Mouse (Mus musculus) myocyte (in vitro differentiated cells): ENCODE results near the gene Med14. TPM values are rescaled to one million over a fixed set of nuclear protein-coding genes. Genes with fewer than 3 reads are reported as not detected.

Experiments
- H3K27me3 ChIP-seq: one replicate; pipeline ENCODE4 v1.6.1; 2011; ENCODE audit not compliant: control insufficient read depth, insufficient read depth, insufficient read length
- H3K36me3 ChIP-seq: one replicate; pipeline ENCODE4 v1.6.1; 2011; ENCODE audit not compliant: control insufficient read depth, insufficient read depth
- H3K4me2 ChIP-seq: one replicate; pipeline ENCODE4 v1.6.1; 2011; ENCODE audit warnings: low read depth, control low read depth
- H3K4me3 ChIP-seq: one replicate; pipeline ENCODE4 v1.5.1; 2011; ENCODE audit warnings: mild to moderate bottlenecking, control low read depth, moderate library complexity
- H3K79me2 ChIP-seq: one replicate; pipeline ENCODE4 v1.6.1; 2011; ENCODE audit not compliant: control insufficient read depth, insufficient read depth
- H3ac ChIP-seq: one replicate; pipeline ENCODE4 v1.6.1; 2011; ENCODE audit not compliant: control insufficient read depth, insufficient read length
- CEBPB ChIP-seq: IDR thresholded peaks from 2 replicates; pipeline ENCODE4 v1.6.1; 2011; ENCODE audit warnings: mild to moderate bottlenecking, moderate library complexity; ENCODE audit not compliant: poor library complexity, insufficient read depth, severe bottlenecking
- E2F4 ChIP-seq: IDR thresholded peaks from one replicate; pipeline ENCODE4 v1.6.1; 2011; ENCODE audit warnings: mild to moderate bottlenecking, control low read depth, moderate library complexity; ENCODE audit not compliant: insufficient read depth
- MAX ChIP-seq: IDR thresholded peaks from one replicate; pipeline ENCODE4 v1.6.1; 2011; ENCODE audit warnings: low read depth, mild to moderate bottlenecking, control low read depth
- MYOD1 ChIP-seq, 3 experiments: IDR thresholded peaks; one replicate each; pipeline ENCODE4 v1.6.1; 2011; ENCODE audit warnings: control low read depth in 2 of 3, low read depth in 2 of 3, mild to moderate bottlenecking in 2 of 3, moderate library complexity in 1 of 3; ENCODE audit not compliant: insufficient read length in 2 of 3, control insufficient read depth in 1 of 3
- MYOG ChIP-seq, 3 experiments: IDR thresholded peaks; one replicate each; pipeline ENCODE4 v1.6.1; 2011; ENCODE audit warnings: control low read depth in 2 of 3, low read depth in 2 of 3, mild to moderate bottlenecking in 2 of 3; ENCODE audit not compliant: insufficient read length in 2 of 3, control insufficient read depth in 1 of 3, insufficient read depth in 1 of 3
- POLR2A ChIP-seq: IDR thresholded peaks from one replicate; pipeline ENCODE4 v1.6.1; 2011; ENCODE audit warnings: low read depth, mild to moderate bottlenecking, control low read depth, moderate library complexity; ENCODE audit not compliant: insufficient read length
- POLR2AphosphoS2 ChIP-seq: IDR thresholded peaks from one replicate; pipeline ENCODE4 v1.6.1; 2011; ENCODE audit warnings: low read depth, control low read depth; ENCODE audit not compliant: insufficient read length
- REST ChIP-seq: IDR thresholded peaks from one replicate; pipeline ENCODE4 v1.6.1; 2011; ENCODE audit warnings: mild to moderate bottlenecking, control low read depth, moderate library complexity; ENCODE audit not compliant: insufficient read depth, insufficient read length
- SRF ChIP-seq: IDR thresholded peaks from one replicate; pipeline ENCODE4 v1.6.1; 2011; ENCODE audit warnings: low read depth; ENCODE audit not compliant: control insufficient read depth, insufficient read length
- TCF12 ChIP-seq: IDR thresholded peaks from one replicate; pipeline ENCODE4 v1.6.1; 2011; ENCODE audit warnings: mild to moderate bottlenecking, control low read depth; ENCODE audit not compliant: poor library complexity, insufficient read depth, severe bottlenecking
- TCF3 ChIP-seq: IDR thresholded peaks from one replicate; pipeline ENCODE4 v1.6.1; 2011; ENCODE audit warnings: low read depth, control low read depth; ENCODE audit not compliant: insufficient read length
- USF1 ChIP-seq: IDR thresholded peaks from one replicate; pipeline ENCODE4 v1.6.1; 2011; ENCODE audit warnings: low read depth, mild to moderate bottlenecking, control low read depth, moderate library complexity
- polyA plus RNA-seq: library from polyadenylated mRNA; unstranded; fragments of >200 nt; fragmentation: generic; extraction: Trizol; gene quantifications from one replicate; pipeline ENCODE4 v1.2.1, GENCODE M21; 2012; ENCODE audit warnings: missing spikeins

Gene Med14
- polyA plus RNA-seq, 1 experiment, result 8.4 TPM

DNA sequence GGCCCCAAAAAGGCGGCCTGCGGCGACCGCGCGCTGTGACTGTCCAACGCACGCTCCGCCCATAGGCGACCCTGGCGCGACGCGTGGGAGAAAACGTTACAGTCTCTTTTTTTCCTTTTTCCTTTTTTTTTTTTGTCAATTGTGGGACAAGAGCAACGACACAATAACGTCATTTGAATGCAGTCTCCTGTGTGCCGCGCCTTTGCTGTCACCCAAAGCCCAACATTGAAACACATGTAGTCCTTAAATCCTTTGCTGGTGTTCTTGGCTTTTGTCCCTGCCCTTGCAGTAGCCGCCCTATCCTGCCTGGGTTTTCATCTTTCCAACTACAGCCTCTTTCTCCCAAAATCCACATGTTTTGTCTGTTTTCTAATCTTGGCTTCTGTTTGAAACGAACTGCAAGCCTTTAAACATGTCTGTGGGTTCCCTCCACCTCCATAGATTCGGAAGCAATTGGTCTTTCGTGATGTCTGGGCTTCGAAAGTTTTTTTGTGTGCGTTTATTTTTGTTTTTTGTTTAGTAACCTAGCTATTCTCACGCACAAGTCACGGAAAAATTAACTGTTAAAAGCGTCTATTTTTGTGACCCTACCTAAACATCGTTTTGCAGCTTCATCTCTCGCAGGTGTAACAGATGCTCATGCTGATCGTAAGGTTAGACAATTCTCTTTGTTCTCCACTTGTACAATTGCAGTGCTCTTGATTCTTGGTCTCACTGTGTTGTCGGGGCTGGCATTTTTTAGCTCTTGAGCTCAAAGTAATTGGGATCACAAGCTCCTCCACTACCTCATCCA lies 657 bp upstream of the Med14 start:
- Histone ChIP-seq H3K4me3 (peak overlapping the region; percentile 43), H3K27me3 (no peaks in the 10 kb centered on the region), H3K36me3 (no peaks in the 10 kb centered on the region), H3K79me2 (peaks cover 38% of the 10 kb centered on the region), H3K4me2 (peak overlapping the region; percentile 82), H3ac (peak overlapping the region; percentile 19)
- TF ChIP-seq USF1 (no peak), CEBPB (no peak), POLR2AphosphoS2 (no peak), MAX (no peak), MYOD1 (IDR thresholded peaks at IDR 0.05; ENCODE audit: control insufficient read depth in 1 of 3, insufficient read length in 2 of 3, low read depth in 2 of 3) (no peak), MYOG (IDR thresholded peaks at IDR 0.05; ENCODE audit: control insufficient read depth in 1 of 3, insufficient read depth in 1 of 3, insufficient read length in 2 of 3, low read depth in 2 of 3) (no peak), E2F4 (no peak), REST (no peak)

DNA sequence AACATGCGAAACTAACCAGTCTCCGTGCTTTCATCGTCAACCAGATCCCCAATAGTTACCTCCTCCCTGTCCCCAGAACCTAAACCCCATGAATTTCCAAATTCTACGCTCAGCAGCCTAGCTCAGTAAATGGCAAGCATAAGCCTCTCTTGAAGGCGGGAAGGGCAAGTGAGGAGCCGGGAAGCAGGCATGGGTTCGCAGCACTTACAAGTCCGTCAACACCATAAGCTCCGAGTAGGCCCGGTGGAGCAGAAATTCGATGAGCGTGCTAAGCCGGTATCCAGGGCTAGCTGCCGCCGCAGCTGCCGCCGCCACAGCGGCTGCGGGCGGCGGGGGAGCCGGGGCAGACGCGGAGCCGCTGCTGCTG lies 631 bp downstream of the Med14 start:
- Histone ChIP-seq H3K79me2 (peaks cover 49% of the 10 kb centered on the region), H3K36me3 (no peaks in the 10 kb centered on the region), H3K27me3 (no peaks in the 10 kb centered on the region), H3K4me3 (peak overlapping the region; percentile 43), H3K4me2 (peak overlapping the region; percentile 84), H3ac (peak overlapping the region; percentile 19)
- TF ChIP-seq POLR2AphosphoS2 (no peak), TCF12 (no peak), POLR2A (no peak), USF1 (no peak), TCF3 (no peak), MYOD1 (IDR thresholded peaks at IDR 0.05; ENCODE audit: control insufficient read depth in 1 of 3, insufficient read length in 2 of 3, low read depth in 2 of 3) (no peak)

DNA sequence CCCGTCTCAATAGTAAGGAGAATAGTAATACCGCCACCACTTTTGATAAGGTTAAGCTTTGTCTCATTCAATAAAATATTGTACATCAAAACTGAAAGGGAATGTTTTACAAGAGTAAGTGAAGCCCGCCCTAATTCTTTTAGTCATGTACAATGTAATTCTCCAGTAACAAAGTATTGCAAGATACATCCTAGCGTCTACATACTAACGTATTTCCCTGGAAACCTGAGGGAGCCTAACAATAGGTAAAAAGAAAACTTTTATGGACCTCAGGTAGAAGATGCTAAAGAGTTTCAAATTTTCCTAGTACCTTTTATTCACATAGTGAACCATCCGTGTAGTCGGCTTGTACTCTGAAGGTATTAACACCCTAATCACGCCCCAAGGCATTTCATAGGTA lies 1.4 kb downstream of the Med14 start:
- TF ChIP-seq SRF, result no peak
- TF ChIP-seq USF1, result no peak
- TF ChIP-seq TCF12, result no peak
- no peak for TF ChIP-seq TCF3
- TF ChIP-seq MYOG (IDR thresholded peaks at IDR 0.05; ENCODE audit: control insufficient read depth in 1 of 3, insufficient read depth in 1 of 3, insufficient read length in 2 of 3, low read depth in 2 of 3), result no peak
- TF ChIP-seq MAX, result no peak
- no peak for TF ChIP-seq MYOD1 (IDR thresholded peaks at IDR 0.05; ENCODE audit: control insufficient read depth in 1 of 3, insufficient read length in 2 of 3, low read depth in 2 of 3)
- TF ChIP-seq E2F4, result no peak
- TF ChIP-seq POLR2A, result no peak
- no peak for TF ChIP-seq REST
- TF ChIP-seq POLR2AphosphoS2, result no peak
- Histone ChIP-seq H3K4me2 (peak overlapping the region; percentile 84), H3K4me3 (peak overlapping the region; percentile 43), H3K36me3 (no peaks in the 10 kb centered on the region), H3ac (no peak overlapping the region), H3K27me3 (no peaks in the 10 kb centered on the region), H3K79me2 (peaks cover 56% of the 10 kb centered on the region)

GRCm38 (mm10) chrX:12759625-12760024 lies 2.2 kb downstream of the Med14 start:
- Histone ChIP-seq H3K4me2 (peak overlapping the region; percentile 84), H3ac (no peak overlapping the region), H3K79me2 (peaks cover 65% of the 10 kb centered on the region), H3K36me3 (no peaks in the 10 kb centered on the region), H3K4me3 (peak overlapping the region; percentile 43), H3K27me3 (no peaks in the 10 kb centered on the region)
- TF ChIP-seq CEBPB (no peak), USF1 (no peak), MYOD1 (IDR thresholded peaks at IDR 0.05; ENCODE audit: control insufficient read depth in 1 of 3, insufficient read length in 2 of 3, low read depth in 2 of 3) (no peak), E2F4 (no peak), REST (no peak), MYOG (IDR thresholded peaks at IDR 0.05; ENCODE audit: control insufficient read depth in 1 of 3, insufficient read depth in 1 of 3, insufficient read length in 2 of 3, low read depth in 2 of 3) (no peak), MAX (no peak), SRF (no peak), TCF3 (no peak), POLR2A (no peak), TCF12 (no peak), POLR2AphosphoS2 (no peak)

GRCm38 (mm10) chrX:12747886-12748285 lies 14.0 kb downstream of the Med14 start:
- no peak for TF ChIP-seq MYOD1 (IDR thresholded peaks at IDR 0.05; ENCODE audit: control insufficient read depth in 1 of 3, insufficient read length in 2 of 3, low read depth in 2 of 3)
- no peak for TF ChIP-seq USF1
- TF ChIP-seq POLR2A, result no peak
- H3ac ChIP-seq, result no peak overlapping the region
- no peak overlapping the region for H3K4me2 ChIP-seq
- no peaks in the 10 kb centered on the region for H3K27me3 ChIP-seq
- H3K79me2 ChIP-seq, result peaks cover 25% of the 10 kb centered on the region
- no peaks in the 10 kb centered on the region for H3K36me3 ChIP-seq
- H3K4me3 ChIP-seq, result no peak overlapping the region
